Mouse (Mus musculus): ENCODE data around the gene Cables2. TPM values are rescaled to one million over a fixed set of nuclear protein-coding genes. Genes with fewer than 3 reads are reported as not detected.

Cables2 gene
- polyA plus RNA-seq, 1 experiment from 2014 or later = 1.7 TPM

DNA sequence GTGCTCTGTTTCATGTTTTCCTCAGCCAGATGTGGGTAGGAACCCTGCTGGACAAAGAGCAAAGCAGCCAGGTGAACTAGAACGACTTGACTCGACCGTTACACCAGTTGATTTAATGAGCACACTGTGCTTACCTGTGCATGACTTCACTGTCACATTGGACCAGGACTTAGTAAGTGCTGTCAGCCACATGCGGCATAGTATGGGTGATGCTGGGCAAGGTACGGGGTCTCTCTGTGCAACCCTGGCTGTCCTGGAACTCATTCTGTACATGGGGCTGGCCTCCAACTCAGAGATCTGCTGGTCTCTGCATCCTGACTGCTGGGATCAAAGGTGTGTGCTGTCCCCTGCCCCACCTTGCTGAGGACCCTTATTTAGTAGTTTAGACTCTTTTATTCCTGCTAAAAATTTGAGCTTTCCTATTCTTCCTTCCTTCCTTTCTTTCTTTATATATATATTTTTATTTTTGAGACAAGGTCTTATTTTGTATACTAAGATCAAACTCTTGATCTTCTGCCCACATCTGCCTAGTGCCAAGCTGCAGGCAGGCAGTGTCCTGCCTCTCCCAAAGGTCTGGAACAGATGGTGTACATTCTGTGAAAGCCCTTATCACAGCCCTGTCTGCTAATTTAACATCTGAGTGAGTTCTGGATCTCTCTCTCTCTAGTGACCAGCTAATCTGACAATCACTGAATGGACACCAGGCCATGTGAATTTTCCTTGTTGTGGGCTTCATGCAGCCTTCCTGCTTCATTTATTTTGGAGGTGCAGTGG lies 18.7 kb downstream of the Cables2 start:
- Histone ChIP-seq H3K27me3 (ENCODE audit: control insufficient read depth, insufficient read depth, low read depth, low read length) (no peaks in the 10 kb centered on the region), H3K27ac (ENCODE audit: low read length) (no peak overlapping the region), H3K4me2 (ENCODE audit: low read depth, low read length) (no peak overlapping the region), H3K4me1 (ENCODE audit: control insufficient read depth, low read depth, low read length) (peaks cover 21% of the 10 kb centered on the region), H3K9me3 (replicated peaks; ENCODE audit: control insufficient read depth, low read length) (no peaks in the 10 kb centered on the region), H3K9ac (ENCODE audit: low read depth, low read length) (no peak overlapping the region), H3K4me3 (ENCODE audit: low read depth, low read length) (no peak overlapping the region), H3K36me3 (ENCODE audit: control insufficient read depth, insufficient read depth) (no peaks in the 10 kb centered on the region)
- 79% methylated on average over 5 of the region's 5 CpGs for WGBS (ENCODE audit: insufficient replicate concordance)
- no peak for ATAC-seq (ENCODE audit: low read depth)

GRCm38 (mm10) chr2:180251838-180252237 lies 21.5 kb downstream of the Cables2 start:
- H3K4me2 ChIP-seq (ENCODE audit: low read depth, low read length) = no peak overlapping the region
- H3K4me1 ChIP-seq (ENCODE audit: control insufficient read depth, low read depth, low read length) = peaks cover 13% of the 10 kb centered on the region
- ATAC-seq (ENCODE audit: low read depth) = no peak
- WGBS (ENCODE audit: insufficient replicate concordance) = 66% methylated on average over 3 of the region's 3 CpGs
- no peak overlapping the region for H3K9ac ChIP-seq (ENCODE audit: low read depth, low read length)
- H3K9me3 ChIP-seq (replicated peaks; ENCODE audit: control insufficient read depth, low read length) = no peaks in the 10 kb centered on the region
- no peak overlapping the region for H3K4me3 ChIP-seq (ENCODE audit: low read depth, low read length)
- no peaks in the 10 kb centered on the region for H3K36me3 ChIP-seq (ENCODE audit: control insufficient read depth, insufficient read depth)
- H3K27me3 ChIP-seq (ENCODE audit: control insufficient read depth, insufficient read depth, low read depth, low read length) = no peaks in the 10 kb centered on the region
- H3K27ac ChIP-seq (ENCODE audit: low read length) = no peak overlapping the region

DNA sequence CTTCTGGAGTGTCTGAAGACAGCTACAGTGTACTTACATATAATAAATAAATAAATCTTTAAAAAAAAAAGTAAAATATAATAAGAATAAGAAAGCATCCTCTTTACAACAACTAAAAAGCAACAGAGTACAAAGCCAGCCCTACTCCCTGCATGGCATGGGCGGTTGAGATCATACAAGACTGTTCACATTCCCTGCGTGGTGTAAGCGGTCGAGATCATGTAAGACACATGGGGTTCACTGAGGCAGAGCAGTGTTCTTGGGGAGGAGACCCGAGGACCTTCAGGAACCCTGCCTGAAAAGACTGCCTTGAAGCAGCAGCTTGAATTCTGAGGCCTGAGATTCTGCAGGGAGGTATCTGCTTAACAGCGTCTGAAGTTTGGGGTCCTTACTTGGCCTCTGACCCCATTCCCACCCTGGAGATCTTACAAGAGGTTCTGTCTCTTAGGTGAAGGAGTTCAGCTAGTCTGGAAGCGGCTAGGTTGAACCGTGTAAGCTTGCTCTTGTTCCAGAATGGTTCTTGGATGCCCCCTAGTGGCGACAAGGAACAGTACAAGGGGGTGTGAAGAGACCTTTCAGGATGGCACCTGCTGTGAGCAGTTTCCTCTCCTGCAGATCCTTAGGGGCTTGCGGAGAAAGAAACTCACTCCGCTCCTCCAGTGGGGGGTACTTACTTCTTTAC lies 22.2 kb downstream of the Cables2 start:
- Histone ChIP-seq H3K4me2 (ENCODE audit: low read depth, low read length) (no peak overlapping the region), H3K9me3 (replicated peaks; ENCODE audit: control insufficient read depth, low read length) (no peaks in the 10 kb centered on the region), H3K4me1 (ENCODE audit: control insufficient read depth, low read depth, low read length) (peaks cover 6% of the 10 kb centered on the region), H3K9ac (ENCODE audit: low read depth, low read length) (peak overlapping the region; percentile 28; the same call in 1 of the 2 replicates), H3K27ac (ENCODE audit: low read length) (no peak overlapping the region), H3K4me3 (ENCODE audit: low read depth, low read length) (no peak overlapping the region), H3K36me3 (ENCODE audit: control insufficient read depth, insufficient read depth) (no peaks in the 10 kb centered on the region), H3K27me3 (ENCODE audit: control insufficient read depth, insufficient read depth, low read depth, low read length) (no peaks in the 10 kb centered on the region)
- ATAC-seq (ENCODE audit: low read depth) = peak; percentile 70
- WGBS (ENCODE audit: insufficient replicate concordance) = 23% methylated on average over 11 of the region's 11 CpGs

DNA sequence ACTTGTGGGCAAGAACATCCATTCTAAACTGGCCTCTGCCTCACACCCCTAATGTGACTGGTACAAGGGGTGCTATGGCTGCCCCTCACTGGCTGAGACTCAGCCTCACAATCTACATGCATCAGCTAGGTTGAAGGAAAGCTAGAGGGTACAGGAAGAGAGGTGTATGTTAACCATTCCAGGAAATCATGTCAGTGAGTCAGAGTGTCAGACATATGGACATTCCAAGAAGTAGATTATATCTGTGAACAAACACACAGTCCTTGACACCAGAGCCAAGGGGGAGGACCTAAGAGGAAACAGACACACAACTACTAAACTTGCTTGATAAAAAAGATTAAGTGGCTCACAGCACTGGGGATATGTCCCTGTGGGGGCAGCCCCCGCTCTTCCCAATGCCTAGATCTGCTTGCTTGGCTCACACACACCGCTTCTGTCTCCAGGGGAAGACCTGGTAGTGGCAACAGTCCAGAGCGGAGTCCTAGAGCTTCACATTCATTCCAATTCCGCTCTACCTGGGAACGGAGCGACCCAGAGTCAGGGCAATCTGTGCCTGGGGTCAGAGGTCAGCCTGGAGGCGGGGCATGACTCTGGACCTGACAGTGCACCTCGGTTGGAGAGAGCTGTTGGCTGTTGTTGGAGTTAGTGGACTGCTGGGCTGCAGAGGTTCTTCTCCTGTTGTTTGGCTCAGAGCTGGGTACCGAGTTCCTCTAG lies 24.2 kb downstream of the Cables2 start:
- Histone ChIP-seq H3K36me3 (ENCODE audit: control insufficient read depth, insufficient read depth) (no peaks in the 10 kb centered on the region), H3K27me3 (ENCODE audit: control insufficient read depth, insufficient read depth, low read depth, low read length) (no peaks in the 10 kb centered on the region), H3K9ac (ENCODE audit: low read depth, low read length) (no peak overlapping the region), H3K27ac (ENCODE audit: low read length) (no peak overlapping the region), H3K4me3 (ENCODE audit: low read depth, low read length) (no peak overlapping the region), H3K9me3 (replicated peaks; ENCODE audit: control insufficient read depth, low read length) (no peaks in the 10 kb centered on the region), H3K4me2 (ENCODE audit: low read depth, low read length) (no peak overlapping the region), H3K4me1 (ENCODE audit: control insufficient read depth, low read depth, low read length) (peaks cover 2% of the 10 kb centered on the region)
- 62% methylated on average over 9 of the region's 9 CpGs for WGBS (ENCODE audit: insufficient replicate concordance)
- peak; percentile 58 for ATAC-seq (ENCODE audit: low read depth)

- no peak overlapping the region for H3K27ac ChIP-seq (ENCODE audit: low read length)
- no peaks in the 10 kb centered on the region for H3K9me3 ChIP-seq (replicated peaks; ENCODE audit: control insufficient read depth, low read length)
- WGBS (ENCODE audit: insufficient replicate concordance) = 69% methylated on average over 5 of the region's 5 CpGs
- peaks cover 2% of the 10 kb centered on the region for H3K4me1 ChIP-seq (ENCODE audit: control insufficient read depth, low read depth, low read length)
- H3K27me3 ChIP-seq (ENCODE audit: control insufficient read depth, insufficient read depth, low read depth, low read length) = no peaks in the 10 kb centered on the region
- no peak overlapping the region for H3K9ac ChIP-seq (ENCODE audit: low read depth, low read length)
- H3K4me3 ChIP-seq (ENCODE audit: low read depth, low read length) = no peak overlapping the region
- H3K4me2 ChIP-seq (ENCODE audit: low read depth, low read length) = no peak overlapping the region
- ATAC-seq (ENCODE audit: low read depth) = no peak
- no peaks in the 10 kb centered on the region for H3K36me3 ChIP-seq (ENCODE audit: control insufficient read depth, insufficient read depth)
Observed at GRCm38 (mm10) chr2:180247916-180248315, 25.4 kb downstream of the Cables2 start.

DNA sequence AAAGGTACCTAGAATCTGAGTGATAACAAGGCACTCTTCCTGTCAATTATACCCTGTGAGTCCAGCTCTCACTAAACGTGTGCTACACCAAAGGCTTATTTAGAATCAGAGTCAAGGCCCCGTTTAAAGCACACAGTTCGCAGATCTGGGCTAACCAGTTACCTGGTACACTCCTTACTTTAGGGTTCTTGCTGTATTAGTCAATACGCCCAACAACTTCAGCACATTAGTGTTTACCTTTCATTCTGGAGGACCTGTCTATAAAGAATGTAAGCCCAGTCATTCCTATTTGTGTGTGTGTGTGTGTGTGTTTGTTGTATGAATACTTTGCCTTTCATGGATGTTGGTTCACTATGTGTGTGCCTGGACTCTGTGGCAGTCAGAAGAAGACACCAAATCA lies 30.2 kb downstream of the Cables2 start:
- peaks cover 5% of the 10 kb centered on the region for H3K4me1 ChIP-seq (ENCODE audit: control insufficient read depth, low read depth, low read length)
- H3K4me3 ChIP-seq (ENCODE audit: low read depth, low read length) = no peak overlapping the region
- no peak overlapping the region for H3K27ac ChIP-seq (ENCODE audit: low read length)
- no peak for ATAC-seq (ENCODE audit: low read depth)
- H3K4me2 ChIP-seq (ENCODE audit: low read depth, low read length) = no peak overlapping the region
- H3K36me3 ChIP-seq (ENCODE audit: control insufficient read depth, insufficient read depth) = no peaks in the 10 kb centered on the region
- H3K27me3 ChIP-seq (ENCODE audit: control insufficient read depth, insufficient read depth, low read depth, low read length) = no peaks in the 10 kb centered on the region
- no peak overlapping the region for H3K9ac ChIP-seq (ENCODE audit: low read depth, low read length)
- WGBS (ENCODE audit: insufficient replicate concordance) = 69% methylated on average over 4 of the region's 4 CpGs
- no peaks in the 10 kb centered on the region for H3K9me3 ChIP-seq (replicated peaks; ENCODE audit: control insufficient read depth, low read length)

DNA sequence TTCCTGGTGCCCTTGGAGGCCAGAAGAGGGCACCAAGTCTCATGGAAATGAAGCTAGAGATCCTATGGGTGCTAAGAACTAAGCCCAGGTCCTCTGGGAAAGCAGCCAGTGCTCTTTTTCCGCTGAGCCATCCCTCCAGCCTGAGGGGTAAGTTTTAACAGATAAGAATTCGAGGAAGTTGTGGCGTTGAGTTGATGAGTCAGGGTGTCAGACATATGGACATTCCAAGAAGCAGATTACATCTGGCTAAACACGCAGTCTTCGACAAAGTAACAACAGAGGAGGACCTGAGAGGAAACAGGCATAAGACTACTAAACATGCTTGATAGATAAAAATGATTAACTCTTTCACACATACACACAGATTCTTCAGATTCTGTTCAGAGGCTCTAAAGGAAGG lies 34.7 kb downstream of the Cables2 start:
- Histone ChIP-seq H3K27ac (ENCODE audit: low read length) (no peak overlapping the region), H3K9me3 (replicated peaks; ENCODE audit: control insufficient read depth, low read length) (no peaks in the 10 kb centered on the region), H3K9ac (ENCODE audit: low read depth, low read length) (no peak overlapping the region), H3K4me1 (ENCODE audit: control insufficient read depth, low read depth, low read length) (peaks cover 36% of the 10 kb centered on the region), H3K36me3 (ENCODE audit: control insufficient read depth, insufficient read depth) (no peaks in the 10 kb centered on the region), H3K4me3 (ENCODE audit: low read depth, low read length) (no peak overlapping the region), H3K27me3 (ENCODE audit: control insufficient read depth, insufficient read depth, low read depth, low read length) (no peaks in the 10 kb centered on the region), H3K4me2 (ENCODE audit: low read depth, low read length) (no peak overlapping the region)
- no peak for ATAC-seq (ENCODE audit: low read depth)
- WGBS (ENCODE audit: insufficient replicate concordance) = 19% methylated on average over 5 of the region's 5 CpGs

DNA sequence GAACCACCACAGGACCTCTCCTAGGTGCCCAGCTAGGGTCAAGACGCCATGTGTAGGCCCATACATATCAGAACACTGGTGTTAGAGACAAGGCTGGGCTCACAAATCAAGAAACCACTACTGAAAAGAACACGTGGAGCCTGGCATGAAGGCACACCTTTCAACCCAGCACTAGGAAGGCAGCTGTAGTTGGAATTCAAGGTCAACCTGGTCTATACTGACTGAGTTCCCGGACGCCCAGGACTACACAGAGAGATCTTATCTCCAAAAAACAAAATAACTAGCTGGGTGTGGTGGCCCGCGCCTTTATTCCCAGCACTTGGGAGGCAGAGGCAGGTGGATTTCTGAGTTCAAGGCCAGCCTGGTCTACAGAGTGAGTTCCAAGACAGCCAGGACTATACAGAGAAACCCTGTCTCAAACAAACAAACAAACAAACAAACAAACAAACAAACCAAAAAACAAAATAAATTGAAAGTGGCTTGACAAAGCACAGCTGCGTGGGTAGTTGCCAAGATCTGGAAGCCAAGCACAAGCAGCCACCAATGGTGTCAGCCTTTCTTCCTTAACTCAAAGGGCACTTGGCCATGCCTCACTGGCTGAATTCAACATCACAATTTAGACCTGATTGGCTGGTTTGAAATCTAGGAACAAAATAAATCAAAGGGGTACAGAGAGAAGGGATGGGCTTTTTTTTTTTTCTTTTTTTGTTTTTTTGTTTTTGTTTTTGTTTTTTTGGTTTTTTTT lies 35.5 kb downstream of the Cables2 start:
- H3K4me1 ChIP-seq (ENCODE audit: control insufficient read depth, low read depth, low read length) = peaks cover 36% of the 10 kb centered on the region

More for the DNA sequence above, 35.5 kb downstream of the Cables2 start:
- Histone ChIP-seq H3K27ac (ENCODE audit: low read length) (peak overlapping the region; percentile 87), H3K4me3 (ENCODE audit: low read depth, low read length) (no peak overlapping the region), H3K9ac (ENCODE audit: low read depth, low read length) (no peak overlapping the region), H3K36me3 (ENCODE audit: control insufficient read depth, insufficient read depth) (no peaks in the 10 kb centered on the region), H3K4me2 (ENCODE audit: low read depth, low read length) (no peak overlapping the region), H3K27me3 (ENCODE audit: control insufficient read depth, insufficient read depth, low read depth, low read length) (no peaks in the 10 kb centered on the region), H3K9me3 (replicated peaks; ENCODE audit: control insufficient read depth, low read length) (no peaks in the 10 kb centered on the region)
- 61% methylated on average over 7 of the region's 7 CpGs for WGBS (ENCODE audit: insufficient replicate concordance)
- no peak for ATAC-seq (ENCODE audit: low read depth)
